Mouse (Mus musculus): ENCODE data around the gene Iba57. TPM values are rescaled to one million over a fixed set of nuclear protein-coding genes. Genes with fewer than 3 reads are reported as not detected.
"Not testable (repeated sequence)": the region's sequence is repeated elsewhere in the genome, so short reads cannot be mapped to it uniquely, and the experiment has no call there.

Iba57 gene
- 14.2 and 14.5 TPM in 2 replicates for polyA plus RNA-seq (2016; fragmentation: Nextera tagmentation; extraction: Ambion mirVana)

- Histone ChIP-seq H3K4me1 (peaks cover 58% of the 10 kb centered on the region), H3K9me3 (replicated peaks) (no peaks in the 10 kb centered on the region), H3K27me3 (replicated peaks) (no peaks in the 10 kb centered on the region), H3K4me2 (peak within 1 kb of the TSS; percentile 85), H3K4me3 (peak within 1 kb of the TSS; percentile 83), H3K27ac (peak within 1 kb of the TSS; percentile 100), H3K36me3 (peaks cover 31% of the 10 kb centered on the region), H3K9ac (peak within 1 kb of the TSS; percentile 92)
- WGBS (ENCODE audit: insufficient replicate concordance) = under 1% methylated on average over 61 of the region's 68 CpGs
- peak; percentile 90 for ATAC-seq
Observed at GRCm38 (mm10) chr11:59163255-59164236, at the start of gene Iba57. Iba57 (minus strand) TSS chr11:59163739.

- 85% methylated on average over 12 of the region's 12 CpGs for WGBS (ENCODE audit: insufficient replicate concordance)
- no peaks in the 10 kb centered on the region for H3K9me3 ChIP-seq (replicated peaks)
- H3K27ac ChIP-seq = no peak overlapping the region
- H3K36me3 ChIP-seq = peaks cover 80% of the 10 kb centered on the region
- no peak overlapping the region for H3K4me2 ChIP-seq
- no peak overlapping the region for H3K4me3 ChIP-seq
- H3K9ac ChIP-seq = no peak overlapping the region
- H3K4me1 ChIP-seq = peaks cover 75% of the 10 kb centered on the region
- ATAC-seq = no peak
- no peaks in the 10 kb centered on the region for H3K27me3 ChIP-seq (replicated peaks)
Observed at GRCm38 (mm10) chr11:59212892-59213494, 49.5 kb upstream of the Iba57 start.

GRCm38 (mm10) chr11:59212320-59212719 is 48.8 kb upstream of the Iba57 start:
- H3K27me3 ChIP-seq (replicated peaks); H3K9ac ChIP-seq; H3K4me3 ChIP-seq; ATAC-seq; H3K9me3 ChIP-seq (replicated peaks); H3K27ac ChIP-seq; H3K4me2 ChIP-seq: not testable (repeated sequence)
- WGBS (ENCODE audit: insufficient replicate concordance) = 41% methylated on average over 12 of the region's 12 CpGs
- H3K36me3 ChIP-seq = peaks cover 75% of the 10 kb centered on the region
- peaks cover 76% of the 10 kb centered on the region for H3K4me1 ChIP-seq

GRCm38 (mm10) chr11:59211561-59211960 is 48.0 kb upstream of the Iba57 start:
- not testable (repeated sequence) for H3K4me2 ChIP-seq; H3K9ac ChIP-seq; ATAC-seq; H3K27me3 ChIP-seq (replicated peaks); H3K27ac ChIP-seq; H3K4me3 ChIP-seq; H3K9me3 ChIP-seq (replicated peaks)
- 90% methylated on average over 9 of the region's 9 CpGs for WGBS (ENCODE audit: insufficient replicate concordance)
- Histone ChIP-seq H3K36me3 (peaks cover 77% of the 10 kb centered on the region), H3K4me1 (peaks cover 69% of the 10 kb centered on the region)

GRCm38 (mm10) chr11:59210020-59210419 is 46.5 kb upstream of the Iba57 start:
- Histone ChIP-seq H3K9me3 (replicated peaks) (no peaks in the 10 kb centered on the region), H3K4me3 (no peak overlapping the region), H3K27ac (no peak overlapping the region; the same call in 1 of the 2 replicates), H3K4me1 (peaks cover 59% of the 10 kb centered on the region), H3K36me3 (peaks cover 80% of the 10 kb centered on the region), H3K4me2 (peak overlapping the region; percentile 94; the same call in 1 of the 2 replicates), H3K27me3 (replicated peaks) (no peaks in the 10 kb centered on the region), H3K9ac (0 out of 2 replicates have a peak overlapping the region, but pooled peaks have one; percentile 24)
- no peak for ATAC-seq
- 83% methylated on average over 4 of the region's 4 CpGs for WGBS (ENCODE audit: insufficient replicate concordance)

DNA sequence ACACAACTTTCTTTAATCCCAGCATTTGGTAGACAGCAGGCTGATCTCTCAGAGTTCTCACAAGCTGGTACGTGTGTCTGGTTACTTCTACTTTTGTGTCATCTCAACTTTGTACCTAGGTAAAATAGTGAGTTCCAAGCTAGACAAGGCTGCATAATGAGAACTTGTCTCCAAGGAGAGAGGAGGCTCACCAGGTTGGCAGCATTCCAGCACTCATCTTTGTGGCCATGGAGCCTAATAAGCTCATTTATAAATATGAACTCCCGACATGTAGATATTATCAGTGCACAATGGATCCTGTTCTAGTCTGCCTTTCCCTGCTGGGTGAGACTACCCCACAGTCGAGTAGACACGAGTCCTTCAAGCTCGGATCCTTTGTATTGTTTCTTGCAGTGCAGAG is 46.0 kb upstream of the Iba57 start:
- no peak for ATAC-seq
- 72% methylated on average over 5 of the region's 5 CpGs for WGBS (ENCODE audit: insufficient replicate concordance)
- peak overlapping the region; percentile 94 for H3K4me3 ChIP-seq
- H3K27me3 ChIP-seq (replicated peaks) = no peaks in the 10 kb centered on the region
- H3K4me1 ChIP-seq = peaks cover 59% of the 10 kb centered on the region
- H3K36me3 ChIP-seq = peaks cover 81% of the 10 kb centered on the region
- no peaks in the 10 kb centered on the region for H3K9me3 ChIP-seq (replicated peaks)
- peak overlapping the region; percentile 80 for H3K9ac ChIP-seq
- peak overlapping the region; percentile 89 for H3K27ac ChIP-seq
- peak overlapping the region; percentile 94 for H3K4me2 ChIP-seq

DNA sequence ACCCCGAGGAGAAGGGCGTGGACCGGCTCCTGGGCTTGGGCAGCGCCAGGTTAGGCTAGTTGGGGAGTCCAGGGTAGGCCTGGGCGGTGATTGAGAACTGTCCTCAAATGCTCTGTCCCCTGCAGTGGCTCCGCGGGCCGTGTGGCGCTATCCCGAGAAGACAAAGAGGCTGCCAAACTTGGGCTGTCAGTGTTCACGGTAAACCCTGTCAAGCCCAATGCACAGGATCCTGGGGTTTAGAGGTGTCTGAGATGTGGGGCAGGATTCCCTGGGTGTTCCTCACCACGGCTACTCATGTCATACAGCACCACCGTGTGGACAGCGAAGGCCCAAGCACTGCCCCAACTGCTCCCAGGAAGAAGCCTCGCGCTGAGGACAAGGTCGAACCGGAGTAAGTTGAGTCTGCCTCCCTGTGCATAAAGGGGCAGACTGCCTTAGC is 45.5 kb upstream of the Iba57 start:
- no peaks in the 10 kb centered on the region for H3K27me3 ChIP-seq (replicated peaks)
- 12% methylated on average over 18 of the region's 18 CpGs for WGBS (ENCODE audit: insufficient replicate concordance)
- peak; percentile 76 for ATAC-seq
- peak overlapping the region; percentile 89 for H3K27ac ChIP-seq
- no peaks in the 10 kb centered on the region for H3K9me3 ChIP-seq (replicated peaks)
- H3K36me3 ChIP-seq = peaks cover 81% of the 10 kb centered on the region
- peak overlapping the region; percentile 94 for H3K4me3 ChIP-seq
- peak overlapping the region; percentile 80 for H3K9ac ChIP-seq
- H3K4me1 ChIP-seq = peaks cover 55% of the 10 kb centered on the region
- H3K4me2 ChIP-seq = peak overlapping the region; percentile 94

DNA sequence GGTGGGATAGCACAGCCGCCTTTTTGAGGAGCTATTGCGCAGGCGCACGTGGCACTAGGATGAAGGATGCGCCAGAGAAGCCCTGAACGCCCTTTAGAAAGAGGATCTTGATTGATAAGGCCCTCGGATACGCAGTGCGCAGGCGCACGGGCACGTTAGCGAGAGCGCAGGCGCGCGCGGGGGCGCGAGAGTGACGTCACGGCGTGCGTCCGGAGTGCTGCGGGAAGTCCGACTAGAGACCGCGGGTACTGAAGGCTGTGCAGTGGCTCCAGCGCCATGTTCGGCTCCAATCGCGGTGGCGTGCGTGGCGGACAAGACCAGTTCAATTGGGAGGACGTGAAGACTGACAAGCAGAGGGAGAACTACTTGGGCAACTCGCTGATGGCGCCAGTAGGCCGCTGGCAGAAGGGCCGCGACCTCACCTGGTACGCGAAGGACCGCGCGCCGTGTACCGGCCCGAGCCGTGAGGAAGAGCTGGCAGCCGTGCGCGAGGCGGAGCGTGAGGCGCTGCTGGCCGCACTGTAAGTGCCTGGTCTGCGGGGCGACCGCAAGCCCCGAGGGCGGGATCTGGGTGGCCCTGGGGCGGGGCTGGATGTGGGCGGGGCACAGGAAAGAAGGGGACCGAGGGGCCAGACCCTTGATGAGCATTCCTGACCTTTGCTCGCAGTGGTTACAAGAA is 44.8 kb upstream of the Iba57 start, which contains the start of gene 2310033P09Rik:
TSS of gene 2310033P09Rik (plus strand) at position 169 of the 679 bp plus-strand sequence.
- no peaks in the 10 kb centered on the region for H3K9me3 ChIP-seq (replicated peaks)
- peaks cover 77% of the 10 kb centered on the region for H3K36me3 ChIP-seq
- under 1% methylated on average over 67 of the region's 67 CpGs for WGBS (ENCODE audit: insufficient replicate concordance)
- ATAC-seq = peak; percentile 80
- H3K9ac ChIP-seq = peak within 1 kb of the TSS; percentile 80
- no peaks in the 10 kb centered on the region for H3K27me3 ChIP-seq (replicated peaks)
- peak within 1 kb of the TSS; percentile 89 for H3K27ac ChIP-seq
- H3K4me1 ChIP-seq = peaks cover 49% of the 10 kb centered on the region
- H3K4me2 ChIP-seq = peak within 1 kb of the TSS; percentile 94
- H3K4me3 ChIP-seq = peak within 1 kb of the TSS; percentile 94

DNA sequence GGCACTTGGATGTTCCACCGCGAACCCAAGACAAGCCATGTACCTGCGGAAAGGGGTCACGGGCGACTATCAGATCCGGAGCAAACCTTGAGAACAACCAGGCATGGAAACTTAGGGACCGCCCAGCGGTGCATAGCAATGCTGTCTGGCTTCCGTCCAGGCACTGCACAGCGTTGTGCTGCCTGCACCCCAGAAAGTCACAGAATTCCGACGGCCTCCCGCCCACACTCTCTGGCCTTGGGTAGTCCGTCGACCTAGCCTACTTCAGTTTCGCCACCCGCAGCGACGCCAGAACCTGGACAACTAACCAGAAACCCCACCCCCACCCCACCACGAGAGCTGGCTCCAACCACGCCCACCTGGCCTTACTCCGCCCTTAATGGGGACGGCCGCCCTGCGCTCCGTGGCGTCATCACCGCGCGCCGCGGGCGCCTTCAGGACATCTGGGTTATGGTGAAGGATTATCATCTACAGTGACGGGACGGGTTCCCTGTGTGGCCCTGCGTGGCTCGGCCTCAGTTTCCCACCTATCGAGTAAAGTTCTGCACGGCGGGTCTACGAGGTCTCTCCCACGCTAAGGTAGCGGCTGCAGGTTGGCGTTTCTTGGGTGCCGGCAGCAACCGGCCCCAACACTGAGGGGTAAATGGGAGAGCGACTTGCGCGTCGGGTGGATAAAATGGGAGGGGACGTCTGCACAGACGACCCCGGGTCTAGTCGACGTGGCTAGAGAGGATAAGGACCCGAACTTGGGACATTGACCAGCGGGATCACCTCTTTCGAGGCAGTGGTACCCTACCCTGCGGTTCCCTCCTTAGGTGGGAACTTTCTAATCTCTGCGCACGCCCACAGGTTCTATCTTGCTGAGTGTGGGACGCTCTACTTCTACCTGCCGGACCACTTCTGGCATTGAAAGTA is 38.8 kb upstream of the Iba57 start, which contains the start of gene Mrpl55:
TSS of gene Mrpl55 (plus strand) at position 406 of the 915 bp plus-strand sequence.
- Histone ChIP-seq H3K27me3 (replicated peaks) (no peaks in the 10 kb centered on the region), H3K36me3 (peaks cover 49% of the 10 kb centered on the region)

GRCm38 (mm10) chr11:59201216-59202002 is 37.9 kb upstream of the Iba57 start:
- H3K9ac ChIP-seq = peak overlapping the region; percentile 85
- H3K27ac ChIP-seq = peak overlapping the region; percentile 77
- peak overlapping the region; percentile 83 for H3K4me2 ChIP-seq
- no peaks in the 10 kb centered on the region for H3K9me3 ChIP-seq (replicated peaks)
- H3K27me3 ChIP-seq (replicated peaks) = no peaks in the 10 kb centered on the region
- 13% methylated on average over 16 of the region's 16 CpGs for WGBS (ENCODE audit: insufficient replicate concordance)
- peaks cover 37% of the 10 kb centered on the region for H3K4me1 ChIP-seq
- peak overlapping the region; percentile 90 for H3K4me3 ChIP-seq
- ATAC-seq = no peak
- H3K36me3 ChIP-seq = peaks cover 42% of the 10 kb centered on the region

More for the DNA sequence above, 38.8 kb upstream of the Iba57 start, which contains the start of gene Mrpl55:
- ATAC-seq = peak; percentile 91
- Histone ChIP-seq H3K4me1 (peaks cover 38% of the 10 kb centered on the region), H3K4me2 (peak within 1 kb of the TSS; percentile 83), H3K27ac (peak within 1 kb of the TSS; percentile 77), H3K9me3 (replicated peaks) (no peaks in the 10 kb centered on the region), H3K9ac (peak within 1 kb of the TSS; percentile 85), H3K4me3 (peak within 1 kb of the TSS; percentile 90)
- WGBS (ENCODE audit: insufficient replicate concordance) = under 1% methylated on average over 63 of the region's 63 CpGs
